Mouse (Mus musculus): ENCODE data around the gene Pcyt1a.
"Not testable (repeated sequence)": the region's sequence is repeated elsewhere in the genome, so short reads cannot be mapped to it uniquely, and the experiment has no call there.

The Pcyt1a gene

GRCm38 (mm10) chr16:32434066-32434465, 3.3 kb downstream of the Pcyt1a start:
- DNase-seq (ENCODE audit: low read depth): peak; percentile 92

GRCm38 (mm10) chr16:32434691-32435090, 4.0 kb downstream of the Pcyt1a start:
- DNase-seq (ENCODE audit: low read depth): peak; percentile 42

GRCm38 (mm10) chr16:32436657-32437056, 5.9 kb downstream of the Pcyt1a start:
- DNase-seq (ENCODE audit: low read depth): no peak

GRCm38 (mm10) chr16:32437266-32437665, 6.5 kb downstream of the Pcyt1a start:
- DNase-seq (ENCODE audit: low read depth): no peak

GRCm38 (mm10) chr16:32441432-32441831, 10.7 kb downstream of the Pcyt1a start:
- DNase-seq (ENCODE audit: low read depth): no peak

- DNase-seq (ENCODE audit: low read depth): not testable (repeated sequence)
These were observed 13.9 kb downstream of the Pcyt1a start for GRCm38 (mm10) chr16:32444615-32445014.

- no peak for DNase-seq (ENCODE audit: low read depth)
These were observed 14.8 kb downstream of the Pcyt1a start for GRCm38 (mm10) chr16:32445558-32445957.

- DNase-seq (ENCODE audit: low read depth): no peak
These were observed 15.9 kb downstream of the Pcyt1a start for GRCm38 (mm10) chr16:32446563-32447138.

- DNase-seq (ENCODE audit: low read depth): no peak
These were observed 18.9 kb downstream of the Pcyt1a start for GRCm38 (mm10) chr16:32449665-32450064.

- no peak for DNase-seq (ENCODE audit: low read depth)
These were observed 19.4 kb downstream of the Pcyt1a start for GRCm38 (mm10) chr16:32450133-32450532.

- no peak for DNase-seq (ENCODE audit: low read depth)
These were observed 22.4 kb downstream of the Pcyt1a start for GRCm38 (mm10) chr16:32453102-32453501.

- no peak for DNase-seq (ENCODE audit: low read depth)
These were observed 23.9 kb downstream of the Pcyt1a start for GRCm38 (mm10) chr16:32454646-32455045.

GRCm38 (mm10) chr16:32456086-32456485, 25.4 kb downstream of the Pcyt1a start:
- DNase-seq (ENCODE audit: low read depth): no peak

- DNase-seq (ENCODE audit: low read depth): no peak
These were observed 26.0 kb downstream of the Pcyt1a start for GRCm38 (mm10) chr16:32456761-32457160.

- DNase-seq (ENCODE audit: low read depth): peak; percentile 90
These were observed 27.1 kb downstream of the Pcyt1a start for GRCm38 (mm10) chr16:32457589-32458386.

- DNase-seq (ENCODE audit: low read depth): peak; percentile 62
These were observed 29.8 kb downstream of the Pcyt1a start for GRCm38 (mm10) chr16:32460518-32460917.

GRCm38 (mm10) chr16:32461713-32462112, 31.0 kb downstream of the Pcyt1a start:
- DNase-seq (ENCODE audit: low read depth): no peak

GRCm38 (mm10) chr16:32462950-32463349, 32.2 kb downstream of the Pcyt1a start:
- no peak for DNase-seq (ENCODE audit: low read depth)

GRCm38 (mm10) chr16:32463426-32463825, 32.7 kb downstream of the Pcyt1a start:
- DNase-seq (ENCODE audit: low read depth): no peak

- DNase-seq (ENCODE audit: low read depth): peak; percentile 51
These were observed 34.2 kb downstream of the Pcyt1a start for GRCm38 (mm10) chr16:32464908-32465307.

- DNase-seq (ENCODE audit: low read depth): peak; percentile 96
These were observed 37.8 kb downstream of the Pcyt1a start for GRCm38 (mm10) chr16:32468488-32468887.

GRCm38 (mm10) chr16:32469404-32470105, 38.8 kb downstream of the Pcyt1a start:
- peak; percentile 80 for DNase-seq (ENCODE audit: low read depth)
